Mouse (Mus musculus) layer of hippocampus, adult 8-10 months (tissue): ENCODE data around the gene Pik3r3. TPM values are rescaled to one million over a fixed set of nuclear protein-coding genes. Genes with fewer than 3 reads are reported as not detected.
"Not testable (repeated sequence)": the region's sequence is repeated elsewhere in the genome, so short reads cannot be mapped to it uniquely, and the experiment has no call there.

Experiments used
- DNase-seq, 2 experiments: peaks; one replicate each; pipeline ENCODE4 v3.0.0; 2022; ENCODE audit warnings: low spot score in 2 of 2
- total RNA-seq, 4 experiments: library from RNA; stranded (reverse); gene quantifications; 2 replicates each; pipeline ENCODE4 v1.2.4; 2022

The Pik3r3 gene
- total RNA-seq, 4 experiments from 2014 or later, result 29.0 to 40.9 (median 35.9) TPM

DNA sequence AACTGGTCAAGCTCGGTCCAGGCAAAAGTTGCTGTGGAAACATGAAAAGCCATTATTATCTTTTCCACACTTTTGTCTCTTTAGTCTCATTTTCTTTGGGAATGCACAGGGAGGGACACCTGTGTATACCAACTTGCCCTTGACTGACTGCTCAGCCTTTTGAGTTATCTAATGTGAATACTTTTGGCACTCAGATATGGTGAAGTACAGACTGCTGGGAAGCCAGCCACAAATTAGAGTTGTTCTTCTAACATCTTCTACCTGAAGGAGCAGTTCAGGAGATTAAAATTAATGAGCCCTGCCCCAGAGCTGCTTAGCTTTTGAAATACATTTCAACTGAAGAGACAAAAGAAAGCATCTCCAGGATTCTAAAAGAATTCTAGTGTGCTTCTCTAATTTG, 2.4 kb upstream of the Pik3r3 start:
- DNase-seq, result no peak

DNA sequence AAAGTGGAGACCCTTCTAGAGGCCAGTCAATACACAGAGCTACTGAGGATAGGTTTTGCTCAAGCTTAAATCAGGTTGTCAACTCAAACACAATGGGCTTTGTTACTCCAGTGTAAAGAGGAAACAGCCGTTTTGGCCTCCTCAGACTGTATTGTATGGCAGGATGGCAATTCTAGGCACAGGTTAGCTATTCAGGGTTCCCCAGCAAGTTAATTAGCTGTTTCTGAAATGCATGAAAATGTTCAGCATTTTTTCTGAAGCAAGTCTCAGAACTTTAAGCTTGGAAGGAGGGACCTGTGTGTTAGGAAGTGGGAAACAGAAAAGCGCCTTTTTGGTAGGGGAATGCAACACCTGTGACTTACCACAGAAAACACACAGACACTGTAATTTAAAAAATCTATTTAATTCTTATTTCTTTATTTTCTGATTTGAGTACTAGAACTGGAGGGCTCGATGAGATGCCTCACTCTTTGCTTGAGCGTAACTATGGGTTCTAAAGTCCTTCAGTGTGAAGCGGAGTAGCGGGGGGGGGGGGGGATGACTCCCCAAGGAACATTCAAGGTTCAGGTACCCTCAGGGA, 1.3 kb upstream of the Pik3r3 start:
- no peak for DNase-seq

DNA sequence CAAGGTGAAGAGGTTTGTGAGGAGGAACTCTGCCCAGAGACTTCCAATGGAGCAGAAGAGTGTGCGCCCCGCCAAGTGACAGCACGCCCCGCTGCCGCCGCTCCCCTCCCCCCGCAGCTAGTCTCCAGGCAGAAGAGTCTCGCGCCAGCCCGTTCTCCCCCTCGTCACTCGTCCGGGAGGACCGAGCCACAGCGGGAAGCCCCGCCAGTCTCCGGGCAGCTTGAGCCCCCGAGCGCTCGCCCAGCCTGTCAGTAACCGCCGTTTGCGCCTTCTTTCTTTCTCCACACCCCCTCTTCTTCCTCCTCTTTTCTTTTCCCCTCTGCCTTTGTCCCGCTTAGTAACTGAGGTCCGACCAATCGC, 658 bp upstream of the Pik3r3 start:
- DNase-seq, result no peak

DNA sequence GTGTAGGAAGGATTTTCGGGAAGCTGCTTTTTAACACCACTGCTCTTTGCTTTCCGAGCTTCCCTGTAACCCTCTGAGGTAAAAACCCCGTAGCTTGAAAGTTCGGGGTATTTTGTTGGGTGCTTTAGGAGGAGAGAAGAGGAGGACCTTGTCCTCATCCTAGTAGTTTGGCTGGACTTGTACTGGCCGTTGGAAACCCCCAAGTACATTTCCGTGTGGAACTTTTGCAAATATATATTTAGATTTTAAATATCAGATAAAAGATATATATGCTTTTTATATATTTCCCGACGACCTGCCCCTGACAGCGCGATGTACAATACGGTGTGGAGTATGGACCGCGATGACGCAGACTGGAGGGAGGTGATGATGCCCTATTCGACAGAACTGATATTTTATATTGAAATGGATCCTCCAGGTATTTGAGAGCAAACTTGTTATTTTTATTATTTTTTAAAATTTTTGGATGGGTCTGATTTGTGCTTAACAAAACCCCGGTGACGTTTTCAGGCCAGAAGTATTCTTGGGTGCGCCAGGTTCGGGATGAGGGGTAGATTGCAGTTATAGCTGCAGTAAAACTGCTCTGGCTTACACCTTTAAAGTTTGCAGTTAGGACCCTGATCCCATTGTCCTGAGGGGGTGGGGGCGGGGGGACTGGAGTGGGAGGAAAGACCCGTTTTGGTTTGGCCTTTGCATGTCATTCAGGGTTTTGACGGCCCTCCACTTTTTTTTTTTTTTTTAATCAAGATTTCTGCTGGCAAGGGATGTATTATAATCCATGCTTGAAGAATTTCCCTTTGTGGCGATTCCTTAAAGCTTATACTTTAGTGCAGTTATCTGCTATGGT, 801 bp downstream of the Pik3r3 start:
- DNase-seq, result peak in 1 of 2 experiments; percentile 20

DNA sequence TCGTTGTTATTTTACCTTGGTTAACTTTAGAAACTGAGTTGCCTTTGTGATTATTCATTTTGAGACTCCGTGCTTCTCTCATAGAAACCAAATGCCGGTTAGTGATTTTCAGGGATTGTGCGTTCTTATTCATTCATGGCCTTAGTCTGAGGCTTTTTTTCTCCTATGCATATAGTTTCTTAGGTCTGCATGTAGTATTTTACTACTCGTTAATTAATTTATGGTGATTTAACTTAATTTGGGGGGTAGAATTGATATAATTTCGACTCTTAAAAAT, 1.4 kb downstream of the Pik3r3 start:
- DNase-seq, result no peak

DNA sequence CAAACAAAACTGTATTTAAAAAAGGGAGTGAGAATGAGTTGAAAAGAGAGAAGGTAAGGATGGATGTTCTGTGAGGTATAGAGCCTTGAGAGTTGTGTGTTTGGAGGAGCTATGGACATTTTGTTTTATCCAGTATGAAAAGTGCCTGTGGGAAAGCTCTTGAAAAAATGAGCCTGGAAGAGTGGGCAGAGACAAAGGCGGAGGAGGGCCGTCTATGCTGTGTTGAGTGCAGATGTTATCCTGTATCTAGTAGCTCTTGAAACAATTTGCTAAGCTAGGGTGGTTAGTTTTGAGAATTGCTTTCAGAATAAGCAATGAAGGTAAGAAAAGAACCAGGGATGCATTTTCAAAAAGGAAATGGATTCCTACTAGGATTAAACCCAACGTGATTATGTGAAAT, 22.0 kb downstream of the Pik3r3 start:
- DNase-seq, result no peak

DNA sequence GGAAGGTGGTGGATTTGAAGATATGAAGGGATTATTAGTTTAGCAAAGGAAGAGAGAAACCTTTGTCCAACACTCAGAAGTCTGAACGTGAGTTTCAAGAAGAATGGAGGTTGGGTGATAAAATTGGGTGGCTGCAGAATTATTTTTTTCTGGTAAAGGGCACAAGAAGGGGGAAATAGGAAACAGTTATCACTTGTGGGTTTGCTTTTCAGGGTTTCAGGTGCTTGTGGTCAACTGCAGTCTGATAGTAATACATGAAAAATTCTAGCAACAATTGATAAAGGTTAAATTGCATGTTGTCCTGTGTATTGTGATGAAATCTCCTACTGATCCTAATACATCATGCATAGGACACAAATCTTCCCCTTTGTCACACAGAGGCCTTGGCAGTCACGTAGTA, 22.8 kb downstream of the Pik3r3 start:
- DNase-seq, result no peak

DNA sequence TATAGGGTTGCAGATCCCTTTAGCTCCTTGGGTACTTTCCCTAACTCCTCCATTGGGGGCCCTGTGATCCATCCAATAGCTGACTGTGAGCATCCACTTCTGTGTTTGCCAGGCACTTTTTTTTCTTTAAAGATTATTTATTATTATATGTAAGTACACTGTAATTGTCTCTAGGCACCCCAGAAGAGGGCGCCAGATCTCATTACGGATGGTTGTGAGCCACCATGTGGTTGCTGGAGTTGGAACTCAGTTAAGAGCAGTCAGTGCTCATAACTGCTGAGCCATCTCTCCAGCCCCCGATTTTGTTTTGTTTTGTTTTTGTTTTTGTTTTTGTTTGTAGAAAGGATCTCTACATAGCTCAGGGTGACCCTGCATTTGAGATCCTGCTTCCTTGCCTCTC, 24.5 kb downstream of the Pik3r3 start:
- not testable (repeated sequence) for DNase-seq

DNA sequence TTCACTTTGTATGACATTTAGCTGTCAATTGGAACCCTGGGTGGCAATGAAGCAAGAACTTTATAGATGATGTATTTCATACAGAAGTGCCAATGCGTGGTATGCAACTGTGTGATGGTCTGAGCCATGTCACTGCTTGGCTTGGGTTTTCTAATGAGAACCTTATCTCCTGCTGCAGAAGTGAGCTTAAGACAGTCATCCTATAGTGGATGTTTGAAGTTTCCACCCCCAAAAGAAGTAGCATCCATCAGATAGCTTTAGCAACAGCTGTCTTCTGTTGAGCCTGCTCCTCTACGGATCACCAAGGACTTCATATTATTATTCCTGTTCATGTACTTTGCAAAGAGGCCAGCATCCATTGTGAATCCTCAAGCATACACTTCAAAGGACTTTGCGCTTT, 28.6 kb downstream of the Pik3r3 start:
- DNase-seq, result no peak

DNA sequence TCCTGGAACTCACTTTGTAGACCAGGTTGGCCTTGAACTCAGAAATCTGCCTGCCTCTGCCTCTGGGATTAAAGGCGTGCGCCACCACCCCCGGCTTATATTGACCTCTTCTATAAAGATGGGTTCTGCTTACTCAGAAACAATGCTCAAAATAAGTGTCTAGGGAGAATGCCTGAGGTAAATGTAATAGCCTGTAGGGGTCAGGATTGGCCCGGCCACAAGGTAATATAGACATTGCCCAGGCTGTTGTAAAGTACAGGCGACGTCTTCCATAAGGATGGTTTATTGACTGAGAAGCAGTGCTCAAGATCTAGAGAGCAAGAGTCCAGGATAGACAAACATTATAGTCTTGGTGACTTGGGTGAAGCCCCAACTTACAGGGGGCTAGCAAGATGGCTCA, 46.8 kb downstream of the Pik3r3 start:
- DNase-seq, result no peak

DNA sequence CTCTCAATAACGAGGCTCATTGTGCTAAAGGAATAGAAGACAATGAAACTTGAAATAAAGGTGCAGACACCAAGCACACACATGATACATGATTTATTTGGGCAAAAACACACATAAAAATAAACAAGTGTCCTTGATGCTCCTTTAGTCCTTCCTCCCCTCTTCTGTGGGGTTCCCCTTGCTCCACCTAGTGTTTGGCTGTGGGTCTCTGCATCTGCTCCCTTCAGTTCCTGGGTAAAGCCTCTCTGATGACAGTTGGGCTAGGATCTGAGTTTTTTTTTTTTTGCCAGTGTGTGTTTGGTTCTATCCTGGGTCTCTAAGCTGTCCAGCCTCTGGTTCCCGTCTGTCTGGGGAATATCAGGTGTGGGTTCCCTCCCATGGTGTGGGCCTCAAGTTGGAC, 60.8 kb downstream of the Pik3r3 start:
- no peak for DNase-seq

DNA sequence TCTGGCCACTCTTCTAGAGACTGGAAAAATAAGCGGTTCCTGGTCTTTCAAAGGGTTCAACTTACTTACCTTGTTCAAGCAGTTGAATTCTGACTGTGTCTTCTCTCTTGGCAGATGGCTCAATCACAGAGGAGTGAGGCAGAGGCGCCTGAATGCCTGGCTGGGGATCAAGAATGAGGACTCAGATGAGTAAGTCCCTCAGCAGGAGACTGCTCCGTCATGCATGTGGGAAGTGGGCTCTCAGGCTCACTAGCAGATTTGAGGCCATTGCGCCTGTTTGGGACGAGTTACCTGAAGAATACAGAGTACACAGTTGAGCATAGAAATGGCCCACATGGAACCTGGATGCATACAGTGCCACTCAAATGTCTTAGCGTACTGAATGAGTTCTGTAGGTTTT, 70.1 kb downstream of the Pik3r3 start:
- peak; percentile 25 for DNase-seq

DNA sequence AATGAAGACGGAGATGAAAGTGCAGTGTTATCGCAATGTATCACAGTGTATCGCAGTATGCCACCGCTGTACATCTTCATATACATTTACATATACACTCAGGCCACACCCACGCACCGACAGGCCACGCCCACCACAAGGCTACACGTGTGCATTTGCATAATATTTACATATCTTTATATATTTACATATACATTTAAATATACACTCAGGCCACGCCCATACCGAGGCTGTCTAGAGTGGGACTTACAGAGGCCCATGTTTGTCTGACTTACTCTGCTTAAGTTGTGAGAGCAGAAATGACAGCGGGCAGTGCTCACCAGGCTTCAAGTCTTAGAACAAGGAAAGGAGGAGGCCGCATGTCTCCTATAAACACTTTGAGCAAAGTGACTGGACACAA, 71.9 kb downstream of the Pik3r3 start:
- no peak for DNase-seq

DNA sequence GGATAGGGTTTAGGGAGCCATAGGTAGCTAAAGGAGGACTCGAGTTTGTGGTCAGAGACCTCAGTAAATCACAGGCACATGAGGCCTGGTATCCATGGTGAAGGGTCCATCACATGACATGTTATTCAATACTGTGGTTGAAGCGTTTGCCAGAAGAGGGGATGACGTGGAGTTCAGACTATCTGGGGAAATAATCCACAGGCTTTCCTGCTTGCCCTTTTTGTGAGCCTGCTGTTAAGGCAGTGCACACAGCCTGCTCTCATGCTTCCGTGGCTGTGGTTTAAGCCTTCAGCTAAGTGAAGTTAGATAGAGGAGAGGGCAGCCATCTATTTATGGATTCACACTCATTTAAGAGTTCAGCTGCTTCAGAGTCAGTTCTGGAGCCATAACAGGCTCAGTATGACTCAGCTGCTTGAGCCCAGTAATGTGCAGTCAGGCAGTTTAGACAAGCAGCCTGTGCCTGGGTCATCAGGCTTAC, 79.5 kb downstream of the Pik3r3 start:
- DNase-seq, result no peak

DNA sequence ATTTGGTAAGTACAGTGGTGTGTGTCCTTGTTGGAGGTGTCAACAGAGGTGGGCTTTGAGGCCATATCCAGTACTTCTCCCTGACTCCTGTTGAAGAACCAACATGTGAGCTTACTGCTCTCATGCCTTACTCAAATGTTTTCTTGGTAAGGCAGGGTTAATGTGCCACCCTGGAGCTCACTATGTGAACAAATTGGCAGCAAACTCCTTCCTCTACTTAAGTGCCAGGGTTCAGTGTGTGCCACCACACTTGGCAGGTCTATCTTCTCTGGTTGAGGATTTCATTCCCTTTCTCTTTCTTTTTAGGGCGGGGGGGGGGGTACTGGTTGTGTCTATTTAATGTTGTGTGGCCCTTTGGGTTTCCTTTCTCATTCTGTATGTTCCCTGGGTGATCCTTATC, 83.1 kb downstream of the Pik3r3 start:
- no peak for DNase-seq

DNA sequence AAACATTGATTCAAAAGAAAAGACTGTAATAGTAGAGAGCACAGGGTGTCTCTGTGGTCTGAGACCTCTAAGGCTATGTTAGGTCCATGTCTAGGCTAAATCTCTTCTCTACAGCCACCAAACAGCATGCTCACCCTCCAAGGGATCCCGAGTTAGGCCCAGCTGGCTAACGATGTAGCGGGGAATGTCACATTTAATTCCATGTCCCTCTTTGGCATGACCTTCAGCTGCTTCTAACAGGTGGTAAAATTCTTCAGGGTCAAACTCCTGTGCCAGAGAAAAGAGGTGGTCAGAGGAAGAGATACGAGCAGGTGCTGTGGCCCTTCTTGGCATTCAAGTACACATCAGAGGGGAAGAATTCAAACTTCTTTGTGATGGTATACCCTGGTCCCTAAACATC, 96.2 kb downstream of the Pik3r3 start:
- DNase-seq, result no peak

DNA sequence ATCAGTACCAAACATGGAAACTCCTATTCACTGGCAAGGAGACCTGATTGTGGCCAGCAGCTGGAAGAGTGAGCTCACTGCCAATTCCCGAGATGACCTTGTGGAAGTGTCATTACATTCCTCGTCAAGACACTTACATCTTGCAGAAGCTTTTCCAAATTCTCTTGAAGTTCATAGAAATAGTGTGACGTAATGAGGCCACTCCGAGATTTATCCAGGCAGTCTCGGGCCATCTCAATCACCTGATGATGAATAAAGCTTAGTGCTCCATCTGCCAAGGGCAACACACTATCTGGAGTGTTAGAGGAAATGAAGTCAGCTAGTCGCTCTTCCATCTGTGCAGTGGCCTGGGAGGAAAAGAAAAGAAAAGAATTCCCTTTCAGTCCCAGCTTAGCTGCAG, 100.7 kb downstream of the Pik3r3 start:
- DNase-seq, result no peak

DNA sequence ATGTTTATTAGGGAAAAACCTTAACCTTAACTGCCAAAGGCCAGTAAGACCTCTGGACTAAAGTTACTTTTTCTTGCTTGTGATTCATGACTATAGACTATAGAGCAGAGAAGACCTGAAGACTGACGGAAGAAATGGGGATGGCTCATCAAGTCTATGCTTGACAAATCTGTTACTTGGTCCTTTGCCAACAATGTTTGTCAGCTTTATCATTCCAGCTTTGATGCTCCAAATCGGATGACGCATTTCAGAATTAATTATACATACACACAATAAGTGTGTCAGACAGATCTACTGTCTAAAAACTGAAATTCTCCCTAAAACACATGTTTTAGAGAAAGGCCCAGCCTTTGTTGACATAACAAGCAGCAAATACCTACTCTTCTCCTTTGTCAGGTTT, 107.8 kb downstream of the Pik3r3 start:
- no peak for DNase-seq

DNA sequence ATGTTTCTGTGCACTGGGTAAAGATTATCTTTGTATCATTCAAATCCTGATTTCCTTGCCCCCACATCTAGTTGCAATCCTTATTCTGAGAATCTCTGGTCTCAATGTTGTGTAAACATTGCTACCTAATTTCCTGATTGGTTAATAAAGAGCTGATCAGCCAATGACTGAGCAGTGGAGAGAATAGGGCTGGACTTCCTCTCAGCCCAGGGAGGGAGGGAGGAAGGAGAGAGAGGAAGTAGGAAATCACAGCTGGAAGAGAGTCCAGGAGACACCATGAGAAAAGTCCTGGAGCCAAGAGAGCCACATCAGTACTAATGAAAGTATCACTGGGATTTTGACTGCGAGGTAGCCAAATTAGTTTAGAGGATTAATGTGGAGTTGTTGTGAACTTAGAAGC, 114.9 kb downstream of the Pik3r3 start:
- DNase-seq, result no peak

DNA sequence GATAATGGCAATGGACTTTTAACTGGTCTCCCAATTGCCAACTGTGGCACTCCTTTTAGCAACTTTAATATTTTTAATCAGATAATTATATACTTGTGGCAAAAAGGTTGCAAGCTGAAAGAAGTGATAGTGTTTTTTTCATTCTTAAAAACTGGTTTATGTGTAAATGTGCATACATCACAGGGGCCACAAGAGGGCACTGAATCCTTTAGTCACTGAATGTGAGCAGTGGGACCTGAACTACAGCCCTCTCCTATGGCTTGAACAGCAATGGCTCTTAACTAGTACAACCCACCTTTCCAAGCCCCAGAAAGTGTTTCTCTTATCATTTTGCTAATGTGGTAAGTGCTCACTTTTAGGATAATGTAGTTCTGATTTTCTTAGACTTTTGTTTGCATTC, 120.7 kb downstream of the Pik3r3 start:
- DNase-seq, result peak in 1 of 2 experiments; percentile 59

DNA sequence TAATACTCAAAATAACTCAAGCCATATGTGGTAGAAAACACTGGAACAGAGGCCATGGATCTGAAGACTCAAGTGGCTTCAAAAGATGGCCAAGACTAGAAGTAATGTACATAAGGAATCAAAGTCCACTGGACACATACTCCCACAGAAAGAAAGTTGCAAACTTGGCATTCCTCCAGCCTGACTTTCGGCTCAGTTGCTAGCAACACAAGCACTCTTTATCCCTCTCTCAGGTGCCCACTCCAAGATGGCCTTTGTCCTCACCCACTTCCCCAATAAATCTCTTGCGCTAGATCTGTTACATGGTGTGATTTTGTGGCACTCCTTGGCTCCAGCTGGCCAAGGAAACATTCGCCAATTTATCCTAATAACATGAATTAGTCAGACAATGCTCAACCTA, 131.1 kb downstream of the Pik3r3 start:
- DNase-seq, result no peak
